Mouse (Mus musculus) spleen, embryonic (tissue): ENCODE data around the gene Ndc1.
"Not testable (repeated sequence)": the region's sequence is repeated elsewhere in the genome, so short reads cannot be mapped to it uniquely, and the experiment has no call there.

Experiments
- CTCF ChIA-PET: fragments of 350-600 bp; sonication (Branson Sonifier 250); formaldehyde crosslinking; loops from one replicate; lab custom pipeline; 2022; lab: Charles Lee

Gene Ndc1

DNA sequence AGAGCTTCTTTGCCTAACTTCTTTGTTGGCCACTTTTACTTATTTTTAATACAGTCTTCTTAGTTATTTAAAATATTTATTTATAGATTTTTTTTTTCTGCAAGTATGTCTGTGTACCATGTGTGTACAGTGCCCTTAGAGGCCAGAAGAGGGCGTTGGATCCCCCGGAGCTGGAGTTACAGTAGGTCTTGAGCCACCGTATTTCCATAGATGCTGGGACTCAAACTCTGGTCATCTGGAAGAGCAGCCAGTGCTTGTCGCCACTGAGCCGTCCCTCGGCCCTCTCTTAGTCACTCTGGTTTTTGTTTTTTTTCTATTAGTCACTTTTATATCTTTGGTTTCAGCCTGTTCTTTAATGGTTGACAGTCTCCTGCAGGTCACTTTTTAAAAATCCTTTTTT is 4.0 kb upstream of the Ndc1 start:
- CTCF ChIA-PET, result no interaction called here

- CTCF ChIA-PET, result no interaction called here
Measured at GRCm38 (mm10) chr4:107364190-107364639, 3.4 kb upstream of the Ndc1 start.

GRCm38 (mm10) chr4:107366408-107366807 is 1.2 kb upstream of the Ndc1 start:
- CTCF ChIA-PET, result not testable (repeated sequence)

DNA sequence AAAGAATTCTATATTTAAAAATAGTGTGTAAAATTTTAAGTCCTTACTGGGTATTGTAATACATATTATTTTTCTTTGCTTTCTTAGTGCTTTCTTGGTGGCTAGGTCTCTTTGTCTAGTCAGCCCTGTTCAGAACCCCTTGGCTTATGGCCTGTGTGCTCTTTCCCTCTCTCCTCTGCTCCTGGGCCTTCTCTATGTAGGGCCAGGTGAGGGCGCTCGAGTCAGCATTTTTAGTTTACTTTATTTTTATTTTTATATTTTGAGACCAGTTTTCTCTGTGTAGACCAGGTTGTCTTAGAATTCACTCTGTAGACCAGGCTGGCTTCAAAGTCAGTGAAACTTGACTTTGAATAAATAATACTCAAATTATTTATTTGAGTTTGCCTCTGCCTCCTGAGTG is 4.7 kb downstream of the Ndc1 start:
- CTCF ChIA-PET, result no interaction called here

DNA sequence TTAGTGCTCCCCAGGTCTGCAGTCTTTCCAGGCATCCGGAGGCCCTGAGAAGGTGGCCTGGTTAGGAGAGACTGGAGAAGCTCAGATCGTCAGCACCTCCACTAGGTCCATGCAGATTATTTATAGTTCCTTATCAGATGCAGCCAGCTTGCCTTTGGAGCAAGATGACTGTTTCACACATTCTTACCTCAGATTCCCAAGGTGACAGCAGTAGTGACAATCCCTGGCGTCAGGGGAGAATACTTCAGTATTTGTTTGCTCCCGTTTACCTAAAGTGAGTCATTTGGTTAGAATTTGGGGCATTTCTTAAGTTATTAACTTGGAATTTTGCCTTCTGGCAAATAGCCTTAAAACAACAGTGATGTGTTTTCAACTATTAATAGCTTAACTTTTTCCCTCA is 7.1 kb downstream of the Ndc1 start:
- CTCF ChIA-PET, result no interaction called here

GRCm38 (mm10) chr4:107378954-107379353 is 11.4 kb downstream of the Ndc1 start:
- CTCF ChIA-PET, result no interaction called here

GRCm38 (mm10) chr4:107380871-107381270 is 13.3 kb downstream of the Ndc1 start:
- CTCF ChIA-PET, result no interaction called here

- CTCF ChIA-PET, result no interaction called here
Measured at GRCm38 (mm10) chr4:107387038-107387437, 19.5 kb downstream of the Ndc1 start.

GRCm38 (mm10) chr4:107387465-107387864 is 19.9 kb downstream of the Ndc1 start:
- CTCF ChIA-PET, result no interaction called here

GRCm38 (mm10) chr4:107388291-107388690 is 20.7 kb downstream of the Ndc1 start:
- CTCF ChIA-PET, result no interaction called here

- CTCF ChIA-PET, result no interaction called here
Measured at GRCm38 (mm10) chr4:107389345-107389744, 21.8 kb downstream of the Ndc1 start.

GRCm38 (mm10) chr4:107393771-107394170 is 26.2 kb downstream of the Ndc1 start:
- CTCF ChIA-PET, result no interaction called here

DNA sequence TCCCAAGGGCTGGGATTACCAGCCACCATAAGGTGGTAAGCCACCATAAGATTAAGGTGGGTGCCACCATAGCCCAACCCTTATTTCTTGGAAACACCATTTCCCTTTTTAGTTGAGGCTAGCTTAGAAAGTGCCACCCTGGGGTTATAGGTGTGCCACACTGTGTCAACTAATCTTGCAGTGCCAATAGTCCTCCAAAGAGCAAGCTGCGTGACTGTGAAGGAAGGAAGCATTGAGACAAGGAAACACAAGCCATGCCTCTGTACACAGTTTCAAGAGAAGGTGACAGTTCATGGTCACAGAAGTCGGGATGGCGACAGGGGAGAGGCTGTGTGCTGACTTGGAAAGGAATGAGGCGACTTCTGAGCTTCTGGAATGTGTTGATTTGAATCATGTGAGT is 52.6 kb downstream of the Ndc1 start:
- CTCF ChIA-PET, result no interaction called here

DNA sequence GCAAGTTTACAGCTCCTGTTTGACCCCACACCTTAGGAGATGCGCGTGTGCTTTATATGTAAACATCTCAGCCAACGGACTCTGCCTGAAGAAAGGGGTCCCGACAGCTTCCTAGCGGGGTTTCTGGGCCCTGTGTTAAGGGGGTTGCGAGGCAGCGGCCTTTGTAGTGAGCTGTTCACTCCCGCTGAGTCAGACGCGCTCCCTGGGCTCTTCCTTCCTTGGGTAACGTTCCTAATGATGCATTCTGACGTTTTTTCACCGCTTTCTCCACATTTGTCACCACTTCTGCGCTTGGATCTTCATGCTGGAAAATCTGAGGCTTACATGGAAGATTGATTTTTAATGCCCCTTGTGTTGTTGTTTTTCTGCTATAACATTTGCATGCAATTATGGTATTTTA is 54.1 kb downstream of the Ndc1 start:
- CTCF ChIA-PET, result interaction anchor here (0.6 kb wide), 1 partner anchor 514 kb away, joined by 4 read pairs; no protein-coding TSS in a partner anchor

DNA sequence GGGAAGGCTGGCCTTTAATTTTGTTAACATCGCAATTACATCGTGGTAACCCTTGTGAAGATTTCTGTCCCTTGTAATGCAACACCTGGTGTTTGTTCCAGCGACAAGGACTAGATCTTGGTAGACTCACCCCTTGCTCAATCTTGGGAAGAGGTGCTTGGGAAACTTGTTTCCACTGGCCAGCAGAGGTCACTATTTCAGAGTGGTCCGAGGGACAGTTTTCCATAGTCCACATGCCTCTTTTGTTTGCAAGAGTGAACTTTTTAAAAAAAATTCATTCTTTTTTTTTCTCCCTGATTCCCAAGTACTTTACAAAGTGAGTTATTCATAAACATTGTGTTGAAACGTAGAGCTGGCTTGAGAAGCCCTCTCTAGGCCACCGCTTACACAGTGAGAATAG is 54.6 kb downstream of the Ndc1 start:
- CTCF ChIA-PET, result interaction anchor here (0.6 kb wide), 2 partner anchors 514 to 583 kb away, joined by 3 to 4 read pairs; no protein-coding TSS in a partner anchor

- CTCF ChIA-PET, result interaction anchor here (0.5 kb wide), 1 partner anchor 822 kb away, joined by 13 read pairs; no protein-coding TSS in a partner anchor
Measured at GRCm38 (mm10) chr4:107425616-107426015, 58.0 kb downstream of the Ndc1 start.

GRCm38 (mm10) chr4:107426631-107427030 is 59.0 kb downstream of the Ndc1 start:
- CTCF ChIA-PET, result no interaction called here

DNA sequence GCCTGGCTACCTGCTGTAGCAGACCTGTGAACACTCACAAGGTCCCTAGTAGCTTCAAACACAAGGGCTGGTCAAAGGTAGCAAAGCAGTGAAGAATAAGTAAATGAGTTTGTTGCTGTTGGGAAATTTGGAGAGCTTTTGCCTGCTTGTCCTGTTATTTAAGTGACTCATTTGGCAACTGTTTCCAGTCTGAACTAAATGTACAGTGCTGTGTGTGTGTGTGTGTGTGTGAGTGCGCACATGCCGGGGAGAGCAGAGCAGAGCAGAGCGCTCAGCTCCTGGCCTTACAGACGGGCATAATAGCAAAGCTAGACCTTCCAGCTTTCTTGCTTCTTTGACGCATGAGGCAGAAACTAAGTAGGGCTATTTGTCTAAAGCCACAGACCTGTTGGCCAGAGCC is 65.1 kb downstream of the Ndc1 start:
- CTCF ChIA-PET, result no interaction called here

- CTCF ChIA-PET, result no interaction called here
Measured at GRCm38 (mm10) chr4:107433998-107434355, 66.4 kb downstream of the Ndc1 start.

DNA sequence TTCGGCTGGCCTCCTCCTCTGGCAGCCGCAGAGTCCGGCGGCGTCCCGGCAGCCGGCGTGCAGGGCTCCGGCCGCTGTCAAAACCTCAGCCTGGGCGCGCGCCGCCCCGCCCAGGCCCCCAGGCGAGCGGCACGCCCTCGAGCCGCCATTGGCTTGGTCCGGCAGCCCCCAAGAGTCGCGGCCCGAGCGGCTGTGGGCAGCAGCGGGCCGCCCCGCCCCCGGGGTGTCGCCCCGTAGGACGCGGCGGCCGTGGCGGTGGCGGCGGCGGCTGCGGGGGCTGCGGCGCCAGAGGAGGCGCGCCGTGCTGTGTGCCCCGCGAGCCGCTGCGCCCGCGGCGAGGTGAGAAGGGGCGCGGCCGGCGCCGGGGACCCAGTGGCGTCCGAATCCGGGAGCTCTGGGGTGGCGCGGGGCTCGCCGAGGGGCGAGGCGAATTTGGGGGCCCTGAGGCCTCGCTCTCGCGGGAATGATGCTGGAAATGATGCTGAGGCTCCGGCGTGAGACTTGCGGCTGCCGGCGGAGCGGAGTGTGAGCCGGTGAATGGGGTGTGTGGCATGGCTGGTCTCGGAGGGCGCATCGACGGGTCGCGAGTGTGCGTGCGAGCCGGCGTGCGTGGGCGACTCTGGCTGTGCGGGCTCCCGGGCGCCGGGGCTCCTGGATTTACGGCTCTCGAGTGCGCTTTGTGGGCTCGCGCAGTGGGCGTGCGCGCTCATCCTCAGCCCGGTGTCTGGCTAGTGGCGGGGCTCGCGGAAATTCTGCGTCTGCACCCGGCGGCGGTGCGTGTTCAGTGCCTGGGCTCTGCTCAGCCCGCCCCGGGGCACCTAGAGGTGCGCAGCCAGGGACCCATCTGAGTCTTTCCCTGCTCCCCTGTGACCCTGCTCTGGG is 67.0 kb downstream of the Ndc1 start, which contains the start of gene Glis1:
Gene Glis1 (plus strand): TSS at position 236 of the 882 bp plus-strand sequence.
- CTCF ChIA-PET, result no interaction called here

- CTCF ChIA-PET, result no interaction called here
Measured at GRCm38 (mm10) chr4:107435238-107435946, 67.8 kb downstream of the Ndc1 start.

- CTCF ChIA-PET, result no interaction called here
Measured at GRCm38 (mm10) chr4:107436476-107436875, 68.9 kb downstream of the Ndc1 start.

GRCm38 (mm10) chr4:107438741-107439140 is 71.2 kb downstream of the Ndc1 start:
- CTCF ChIA-PET, result no interaction called here
